Mouse (Mus musculus) limb, embryonic 15.5 days (tissue): Measurements from ENCODE around the gene Msx3. TPM values are rescaled to one million over a fixed set of nuclear protein-coding genes. Genes with fewer than 3 reads are reported as not detected.

Experiments used
- ATAC-seq: fragments of 200-750 bp; cut with Nextera tagmentation; 2 replicates; pipeline ENCODE4 v1.8.0; 2017; ENCODE audit warnings: low read depth, moderate TSS enrichment; ENCODE audit not compliant: insufficient number of reproducible peaks, low FRiP score, low TSS enrichment
- H3K27ac ChIP-seq: fragments of 300-500 bp; sonication (generic); 2 replicates; pipeline ENCODE4 v1.5.1; 2015; ENCODE audit warnings: moderate library complexity, mild to moderate bottlenecking, inconsistent platforms
- H3K27me3 ChIP-seq: fragments of 300-500 bp; sonication (generic); 2 replicates; pipeline ENCODE4 v1.6.1; 2015; ENCODE audit warnings: inconsistent platforms
- H3K36me3 ChIP-seq: fragments of 300-500 bp; sonication (generic); 2 replicates; pipeline ENCODE4 v1.6.1; 2015; ENCODE audit warnings: inconsistent platforms
- H3K4me1 ChIP-seq: fragments of 300-500 bp; sonication (generic); 2 replicates; pipeline ENCODE4 v1.6.1; 2015; ENCODE audit warnings: inconsistent platforms
- H3K4me2 ChIP-seq: fragments of 300-500 bp; sonication (generic); 2 replicates; pipeline ENCODE4 v1.6.1; 2015; ENCODE audit warnings: mild to moderate bottlenecking, inconsistent platforms
- H3K4me3 ChIP-seq: fragments of 300-500 bp; sonication (generic); 2 replicates; pipeline ENCODE4 v1.5.1; 2015; ENCODE audit warnings: mild to moderate bottlenecking, inconsistent platforms
- H3K9ac ChIP-seq: fragments of 300-500 bp; sonication (generic); 2 replicates; pipeline ENCODE4 v1.6.1; 2015; ENCODE audit warnings: inconsistent platforms
- H3K9me3 ChIP-seq: fragments of 300-500 bp; sonication (generic); 2 replicates; pipeline ENCODE4 v1.6.1; 2016; ENCODE audit warnings: inconsistent platforms
- WGBS: fragments of 180-500 bp; shearing (Covaris S2); methylation state at CpG from one replicate; pipeline ENCODE4 v1.1.7; 2015; 5-methylcytosine and 5-hydroxymethylcytosine counted together
- polyA plus RNA-seq: library from polyadenylated mRNA; unstranded; fragments of >200 nt; fragmentation: Nextera tagmentation; extraction: Ambion mirVana; gene quantifications from 2 replicates; pipeline ENCODE4 v1.2.1, GENCODE M21; 2015

Gene Msx3
- polyA plus RNA-seq, 1 experiment from 2014 or later = not detected

- Histone ChIP-seq H3K4me1 (peaks cover 14% of the 10 kb centered on the region), H3K27me3 (peaks cover 46% of the 10 kb centered on the region)
- WGBS = 73% methylated on average over 6 of the region's 6 CpGs
Measured at GRCm38 (mm10) chr7:140077698-140078097, 28.8 kb upstream of the Msx3 start.

GRCm38 (mm10) chr7:140070042-140070711 is 21.3 kb upstream of the Msx3 start:
- peaks cover 34% of the 10 kb centered on the region for H3K27me3 ChIP-seq
- peak overlapping the region; percentile 40 for H3K4me2 ChIP-seq
- 31% methylated on average over 39 of the region's 39 CpGs for WGBS
- H3K36me3 ChIP-seq = no peaks in the 10 kb centered on the region
- ATAC-seq = no peak
- H3K4me3 ChIP-seq = 0 out of 2 replicates have a peak overlapping the region, but pooled peaks have one; percentile 14
- no peaks in the 10 kb centered on the region for H3K9me3 ChIP-seq
- 0 out of 2 replicates have a peak overlapping the region, but pooled peaks have one; percentile 23 for H3K9ac ChIP-seq
- H3K4me1 ChIP-seq = no peaks in the 10 kb centered on the region
- no peak overlapping the region for H3K27ac ChIP-seq

More at GRCm38 (mm10) chr7:140077698-140078097, 28.8 kb upstream of the Msx3 start:
- ATAC-seq = no peak
- H3K9ac ChIP-seq = no peak overlapping the region
- H3K9me3 ChIP-seq = no peaks in the 10 kb centered on the region
- H3K27ac ChIP-seq = no peak overlapping the region
- no peak overlapping the region for H3K4me3 ChIP-seq
- H3K4me2 ChIP-seq = no peak overlapping the region
- H3K36me3 ChIP-seq = no peaks in the 10 kb centered on the region

- no peak overlapping the region for H3K4me2 ChIP-seq
- H3K9me3 ChIP-seq = no peaks in the 10 kb centered on the region
- no peak overlapping the region for H3K4me3 ChIP-seq
- no peak overlapping the region for H3K9ac ChIP-seq
- no peak overlapping the region for H3K27ac ChIP-seq
- no peaks in the 10 kb centered on the region for H3K36me3 ChIP-seq
- no peak for ATAC-seq
- no peaks in the 10 kb centered on the region for H3K4me1 ChIP-seq
- 56% methylated on average over 6 of the region's 6 CpGs for WGBS
- peaks cover 52% of the 10 kb centered on the region for H3K27me3 ChIP-seq
Measured at GRCm38 (mm10) chr7:140067397-140067796, 18.5 kb upstream of the Msx3 start.

GRCm38 (mm10) chr7:140063092-140063491 is 14.2 kb upstream of the Msx3 start:
- WGBS = 22% methylated on average over 7 of the region's 7 CpGs
- ATAC-seq = no peak

GRCm38 (mm10) chr7:140062307-140062706 is 13.4 kb upstream of the Msx3 start:
- no peak for ATAC-seq
- Histone ChIP-seq H3K9me3 (no peaks in the 10 kb centered on the region), H3K27me3 (peaks cover 82% of the 10 kb centered on the region), H3K36me3 (no peaks in the 10 kb centered on the region), H3K4me1 (peaks cover 21% of the 10 kb centered on the region), H3K9ac (no peak overlapping the region), H3K4me3 (no peak overlapping the region), H3K4me2 (no peak overlapping the region), H3K27ac (no peak overlapping the region)
- WGBS = 23% methylated on average over 11 of the region's 11 CpGs

More at GRCm38 (mm10) chr7:140063092-140063491, 14.2 kb upstream of the Msx3 start:
- Histone ChIP-seq H3K27me3 (peaks cover 74% of the 10 kb centered on the region), H3K36me3 (no peaks in the 10 kb centered on the region), H3K4me1 (peaks cover 15% of the 10 kb centered on the region), H3K9ac (no peak overlapping the region), H3K4me3 (no peak overlapping the region), H3K9me3 (no peaks in the 10 kb centered on the region), H3K27ac (no peak overlapping the region), H3K4me2 (no peak overlapping the region)

- Histone ChIP-seq H3K4me3 (peak overlapping the region; percentile 38; the same call in 1 of the 2 replicates), H3K4me2 (peak overlapping the region; percentile 83), H3K36me3 (no peaks in the 10 kb centered on the region), H3K9me3 (no peaks in the 10 kb centered on the region), H3K27ac (no peak overlapping the region), H3K27me3 (peaks cover 87% of the 10 kb centered on the region), H3K4me1 (peaks cover 21% of the 10 kb centered on the region), H3K9ac (no peak overlapping the region)
- no peak for ATAC-seq
- 9% methylated on average over 6 of the region's 6 CpGs for WGBS
Measured at GRCm38 (mm10) chr7:140061832-140062130, 12.9 kb upstream of the Msx3 start.

- H3K27ac ChIP-seq = no peak overlapping the region
- no peak overlapping the region for H3K9ac ChIP-seq
- H3K4me1 ChIP-seq = peaks cover 21% of the 10 kb centered on the region
- no peak for ATAC-seq
- no peaks in the 10 kb centered on the region for H3K9me3 ChIP-seq
- WGBS = 2% methylated on average over 46 of the region's 47 CpGs
- peak overlapping the region; percentile 38 for H3K4me3 ChIP-seq
- H3K27me3 ChIP-seq = peaks cover 93% of the 10 kb centered on the region
- no peaks in the 10 kb centered on the region for H3K36me3 ChIP-seq
- peak overlapping the region; percentile 83 for H3K4me2 ChIP-seq
Measured at GRCm38 (mm10) chr7:140060936-140061831, 12.3 kb upstream of the Msx3 start.

- H3K4me1 ChIP-seq = peaks cover 21% of the 10 kb centered on the region
- H3K27ac ChIP-seq = no peak overlapping the region
- 53% methylated on average over 4 of the region's 4 CpGs for WGBS
- no peak overlapping the region for H3K9ac ChIP-seq
- no peak overlapping the region for H3K4me3 ChIP-seq
- H3K9me3 ChIP-seq = no peaks in the 10 kb centered on the region
- H3K4me2 ChIP-seq = no peak overlapping the region
- no peaks in the 10 kb centered on the region for H3K36me3 ChIP-seq
- peaks cover 93% of the 10 kb centered on the region for H3K27me3 ChIP-seq
- ATAC-seq = no peak
Measured at GRCm38 (mm10) chr7:140059601-140060000, 10.7 kb upstream of the Msx3 start.

GRCm38 (mm10) chr7:140058528-140058927 is 9.6 kb upstream of the Msx3 start:
- no peaks in the 10 kb centered on the region for H3K36me3 ChIP-seq
- no peak overlapping the region for H3K27ac ChIP-seq
- peaks cover 21% of the 10 kb centered on the region for H3K4me1 ChIP-seq
- H3K9ac ChIP-seq = no peak overlapping the region
- no peak for ATAC-seq
- no peaks in the 10 kb centered on the region for H3K9me3 ChIP-seq
- peaks cover 91% of the 10 kb centered on the region for H3K27me3 ChIP-seq
- WGBS = 28% methylated on average over 7 of the region's 7 CpGs
- peak overlapping the region; percentile 86 for H3K4me2 ChIP-seq
- H3K4me3 ChIP-seq = peak overlapping the region; percentile 44

GRCm38 (mm10) chr7:140057413-140058407 is 8.8 kb upstream of the Msx3 start:
- Histone ChIP-seq H3K36me3 (no peaks in the 10 kb centered on the region), H3K4me2 (peak overlapping the region; percentile 86), H3K27me3 (peaks cover 91% of the 10 kb centered on the region), H3K9ac (peak overlapping the region; percentile 23; the same call in 1 of the 2 replicates), H3K4me3 (peak overlapping the region; percentile 44), H3K27ac (no peak overlapping the region), H3K9me3 (no peaks in the 10 kb centered on the region), H3K4me1 (peaks cover 21% of the 10 kb centered on the region)
- 4% methylated on average over 53 of the region's 53 CpGs for WGBS
- 0 out of 2 replicates have a peak, but pooled peaks have one; percentile 40 for ATAC-seq

- Histone ChIP-seq H3K4me3 (no peak overlapping the region), H3K4me2 (no peak overlapping the region), H3K4me1 (peaks cover 17% of the 10 kb centered on the region), H3K27me3 (peaks cover 89% of the 10 kb centered on the region), H3K36me3 (no peaks in the 10 kb centered on the region), H3K9me3 (no peaks in the 10 kb centered on the region), H3K9ac (no peak overlapping the region), H3K27ac (no peak overlapping the region)
- no peak for ATAC-seq
- 72% methylated on average over 4 of the region's 4 CpGs for WGBS
Measured at GRCm38 (mm10) chr7:140054124-140054523, 5.2 kb upstream of the Msx3 start.
